24 mouse cellular contexts compared by ENCODE assay signal in genomic region chr7:113388470-113388869, GRCm38 (mm10). TPM values are rescaled to one million over a fixed set of nuclear protein-coding genes. Genes with fewer than 3 reads are reported as not detected.
"Had no signal": no experiment of that assay in that cellular context is flagged by ENCODE, and none has a peak within 500 bp of the region (broad histone marks: within the 10 kb centered on the region; RNA-seq: fewer than 3 reads in every experiment).

Gene Pth (minus strand): TSS chr7:113388570.

- H3K27me3 ChIP-seq: neural tube, embryonic 12.5 days; neural tube, embryonic 13.5 days; neural tube, embryonic 15.5 days; stomach, embryonic 15.5 days had no signal

- H3K4me2 ChIP-seq: neural tube, embryonic 12.5 days; neural tube, embryonic 13.5 days; neural tube, embryonic 15.5 days; stomach, embryonic 15.5 days had no signal

- H3K4me3 ChIP-seq: neural tube, embryonic 12.5 days; neural tube, embryonic 13.5 days; neural tube, embryonic 15.5 days; stomach, embryonic 15.5 days had no signal

- H3K36me3 ChIP-seq: neural tube, embryonic 12.5 days; neural tube, embryonic 13.5 days; neural tube, embryonic 15.5 days; stomach, embryonic 15.5 days had no signal

- DNase-seq: retina, postnatal 1 day; right cerebral cortex, adult 18-20 months; right cerebral cortex, postnatal 14 days; right cerebral cortex, postnatal 25 days; right cerebral cortex, postnatal 4 days; spleen, adult 18-20 months; thymus, adult 18-20 months; thymus, adult 2 months; thymus, postnatal 14 days; thymus, postnatal 25 days; thymus, postnatal 36 days had no signal

- H3K4me1 ChIP-seq: neural tube, embryonic 12.5 days; neural tube, embryonic 13.5 days; neural tube, embryonic 15.5 days; stomach, embryonic 15.5 days had no signal

- H3K9me3 ChIP-seq: neural tube, embryonic 12.5 days; neural tube, embryonic 13.5 days; neural tube, embryonic 15.5 days; stomach, embryonic 15.5 days had no signal

- H3K27ac ChIP-seq: neural tube, embryonic 12.5 days; neural tube, embryonic 13.5 days; neural tube, embryonic 15.5 days; stomach, embryonic 15.5 days; stomach, postnatal 0 days had no signal

- H3K9ac ChIP-seq: neural tube, embryonic 12.5 days; neural tube, embryonic 13.5 days; neural tube, embryonic 15.5 days; stomach, embryonic 15.5 days had no signal

RNA-seq across cellular contexts. Expression of gene Pth, which starts in this region (rescaled TPM):
- polyA plus RNA-seq: neural tube, embryonic 11.5 days; neural tube, embryonic 12.5 days; neural tube, embryonic 13.5 days; neural tube, embryonic 14.5 days; neural tube, embryonic 15.5 days; small intestine, adult 2 months; spleen, adult 2 months; stomach, embryonic 14.5 days; stomach, embryonic 15.5 days; stomach, embryonic 16.5 days; stomach, postnatal 0 days; testis, adult 2 months; urinary bladder, adult 2 months had no signal
